Mouse (Mus musculus) neural tube, embryonic 11.5 days (tissue): Measurements from ENCODE around the gene Spire2. TPM values are rescaled to one million over a fixed set of nuclear protein-coding genes. Genes with fewer than 3 reads are reported as not detected.

Experiments
- ATAC-seq: fragments of 200-750 bp; cut with Nextera tagmentation; 2 replicates; pipeline ENCODE4 v1.8.0; 2017; ENCODE audit warnings: moderate number of reproducible peaks, mild to moderate bottlenecking, moderate TSS enrichment, moderate library complexity; ENCODE audit not compliant: insufficient read depth, low FRiP score, low TSS enrichment
- DNase-seq: peaks from one replicate; pipeline ENCODE4 v3.0.0-alpha.2; 2015; ENCODE audit warnings: low spot score
- H3K27ac ChIP-seq: fragments of 300-500 bp; sonication (generic); 2 replicates; pipeline ENCODE4 v1.5.1; 2014; ENCODE audit warnings: low read depth, mild to moderate bottlenecking, low read length
- H3K27me3 ChIP-seq: fragments of 300-500 bp; sonication (generic); 2 replicates; pipeline ENCODE4 v1.6.1; 2014; ENCODE audit warnings: mild to moderate bottlenecking, low read length, mixed read lengths; ENCODE audit not compliant: control insufficient read depth, insufficient read depth
- H3K36me3 ChIP-seq: fragments of 300-500 bp; sonication (generic); 2 replicates; pipeline ENCODE4 v1.6.1; 2014; ENCODE audit warnings: mild to moderate bottlenecking, low read length, moderate library complexity, mixed read lengths; ENCODE audit not compliant: control insufficient read depth, insufficient read depth
- H3K4me1 ChIP-seq: fragments of 300-500 bp; sonication (generic); 2 replicates; pipeline ENCODE4 v1.6.1; 2014; ENCODE audit warnings: low read length, mixed read lengths; ENCODE audit not compliant: control insufficient read depth, insufficient read depth
- H3K4me2 ChIP-seq: fragments of 300-500 bp; sonication (generic); 2 replicates; pipeline ENCODE4 v1.6.1; 2014; ENCODE audit warnings: low read depth, mild to moderate bottlenecking, moderate library complexity
- H3K4me3 ChIP-seq: fragments of 300-500 bp; sonication (generic); 2 replicates; pipeline ENCODE4 v1.5.1; 2014; ENCODE audit warnings: low read depth, low read length
- H3K9ac ChIP-seq: fragments of 300-500 bp; sonication (generic); 2 replicates; pipeline ENCODE4 v1.6.1; 2014; ENCODE audit warnings: mild to moderate bottlenecking, low read length
- H3K9me3 ChIP-seq: fragments of 300-500 bp; sonication (generic); 2 replicates; pipeline ENCODE4 v1.6.1; 2016; ENCODE audit warnings: low read length; ENCODE audit not compliant: control insufficient read depth
- WGBS: fragments of 180-500 bp; shearing (Covaris S2); extraction: QIAGEN DNeasy Blood & Tissue Kit; methylation state at CpG from one replicate; pipeline ENCODE4 v1.1.7; 2014; 5-methylcytosine and 5-hydroxymethylcytosine counted together
- polyA plus RNA-seq: library from polyadenylated mRNA; unstranded; fragments of >200 nt; fragmentation: Nextera tagmentation; extraction: Ambion mirVana; gene quantifications from 2 replicates; pipeline ENCODE4 v1.2.1, GENCODE M21; 2014

Spire2 gene
- polyA plus RNA-seq, 1 experiment from 2014 or later, result 17.3 TPM

DNA sequence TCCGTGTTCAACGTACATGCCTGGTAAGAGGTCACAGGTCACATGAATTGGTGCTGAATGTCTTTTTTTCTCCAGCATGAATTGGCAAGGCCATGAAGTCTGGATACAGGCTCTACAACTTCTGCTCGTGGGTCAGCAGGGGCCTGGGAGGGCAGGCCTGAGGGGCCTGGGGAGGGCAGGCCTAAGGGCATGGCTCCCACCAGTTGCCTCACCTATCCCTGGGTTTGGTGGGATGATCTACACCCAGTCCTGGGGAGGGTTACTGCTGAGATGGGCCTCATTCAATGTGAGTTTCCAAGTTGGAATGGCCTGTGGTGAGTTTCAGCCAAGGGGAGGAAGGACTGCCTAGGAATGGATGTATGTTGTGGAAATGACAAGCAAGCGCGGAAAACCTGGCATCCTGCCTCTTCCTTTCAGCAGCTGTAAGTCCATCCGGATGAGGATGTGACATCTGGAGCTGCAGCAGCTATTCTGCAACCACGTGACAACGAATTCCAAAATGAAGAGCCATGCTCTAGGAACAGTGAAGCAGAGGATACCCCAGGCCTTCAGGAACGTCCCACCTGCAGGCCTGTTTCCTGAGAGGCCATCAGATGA lies 70.3 kb downstream of the Spire2 start:
- 96% methylated on average over 9 of the region's 9 CpGs for WGBS

DNA sequence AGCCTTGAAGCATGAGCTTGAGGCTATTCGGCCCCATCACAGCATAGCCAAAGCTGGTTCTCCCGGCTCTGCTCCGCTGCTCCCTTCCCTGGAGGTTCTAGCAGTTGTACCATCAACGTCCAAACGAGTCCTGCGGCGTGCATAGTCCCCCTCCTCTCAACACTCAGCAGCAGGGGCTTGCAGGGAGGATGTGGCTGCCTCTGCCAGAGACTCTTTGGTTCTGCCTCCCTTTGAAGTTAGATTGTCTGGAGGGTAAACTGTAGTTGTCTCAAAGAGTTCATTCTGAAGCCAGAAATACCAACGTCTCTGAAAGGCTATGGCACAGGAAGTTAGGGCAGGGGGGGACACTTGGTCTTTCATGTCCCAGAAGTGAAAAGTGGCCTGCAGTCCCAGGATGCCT lies 72.0 kb downstream of the Spire2 start:
- no peak overlapping the region for H3K27ac ChIP-seq
- no peak overlapping the region for H3K9ac ChIP-seq
- no peak for ATAC-seq
- H3K27me3 ChIP-seq, result no peaks in the 10 kb centered on the region
- H3K4me1 ChIP-seq, result no peaks in the 10 kb centered on the region
- peaks cover 7% of the 10 kb centered on the region for H3K36me3 ChIP-seq
- H3K9me3 ChIP-seq, result no peaks in the 10 kb centered on the region
- no peak overlapping the region for H3K4me2 ChIP-seq
- no peak overlapping the region for H3K4me3 ChIP-seq
- DNase-seq, result no peak
- 41% methylated on average over 8 of the region's 8 CpGs for WGBS

More for the DNA sequence above, 70.3 kb downstream of the Spire2 start:
- no peak overlapping the region for H3K9ac ChIP-seq
- ATAC-seq (no peak), DNase-seq (no peak)
- H3K27ac ChIP-seq, result no peak overlapping the region
- no peak overlapping the region for H3K4me3 ChIP-seq
- H3K9me3 ChIP-seq, result no peaks in the 10 kb centered on the region
- H3K4me2 ChIP-seq, result no peak overlapping the region
- H3K36me3 ChIP-seq, result peaks cover 15% of the 10 kb centered on the region
- no peaks in the 10 kb centered on the region for H3K4me1 ChIP-seq
- no peaks in the 10 kb centered on the region for H3K27me3 ChIP-seq

DNA sequence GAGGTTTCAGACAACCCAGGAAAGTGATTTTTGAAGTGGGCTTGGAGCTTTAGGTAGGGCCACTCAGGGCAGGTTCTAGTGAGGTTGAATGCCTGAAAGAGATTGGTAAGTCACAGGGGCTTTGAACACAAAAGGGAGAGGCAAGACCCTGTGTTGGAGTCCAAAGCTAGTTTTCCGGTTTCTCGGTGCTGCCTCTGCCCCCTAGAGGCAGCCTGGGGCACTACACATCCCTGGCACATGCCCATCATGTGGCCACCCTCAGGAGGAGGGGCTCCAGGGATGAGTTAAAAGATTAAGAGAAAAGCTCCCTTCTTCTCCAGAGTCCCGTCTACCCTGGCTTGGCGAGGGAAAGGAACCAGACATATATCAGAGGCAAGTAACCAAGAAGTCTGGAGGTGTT lies 74.3 kb downstream of the Spire2 start, which contains the start of gene Mc1r:
Mc1r (plus strand) TSS at position 322 of the 400 bp plus-strand sequence.
- H3K36me3 ChIP-seq, result no peaks in the 10 kb centered on the region; the same call in 1 of the 2 replicates
- no peak within 1 kb of the TSS for H3K9ac ChIP-seq
- H3K4me1 ChIP-seq, result no peaks in the 10 kb centered on the region; the same call in 1 of the 2 replicates
- ATAC-seq (no peak), DNase-seq (peak; percentile 69)
- 10% methylated on average over 4 of the region's 4 CpGs for WGBS
- H3K4me2 ChIP-seq, result no peak within 1 kb of the TSS
- no peaks in the 10 kb centered on the region for H3K9me3 ChIP-seq
- 0 out of 2 replicates have a peak within 1 kb of the TSS, but pooled peaks have one; percentile 9 for H3K27ac ChIP-seq
- peaks cover 5% of the 10 kb centered on the region for H3K27me3 ChIP-seq
- no peak within 1 kb of the TSS for H3K4me3 ChIP-seq

DNA sequence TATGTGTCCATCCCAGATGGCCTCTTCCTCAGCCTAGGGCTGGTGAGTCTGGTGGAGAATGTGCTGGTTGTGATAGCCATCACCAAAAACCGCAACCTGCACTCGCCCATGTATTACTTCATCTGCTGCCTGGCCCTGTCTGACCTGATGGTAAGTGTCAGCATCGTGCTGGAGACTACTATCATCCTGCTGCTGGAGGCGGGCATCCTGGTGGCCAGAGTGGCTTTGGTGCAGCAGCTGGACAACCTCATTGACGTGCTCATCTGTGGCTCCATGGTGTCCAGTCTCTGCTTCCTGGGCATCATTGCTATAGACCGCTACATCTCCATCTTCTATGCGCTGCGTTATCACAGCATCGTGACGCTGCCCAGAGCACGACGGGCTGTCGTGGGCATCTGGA lies 75.1 kb downstream of the Spire2 start:
- Histone ChIP-seq H3K27ac (no peak overlapping the region), H3K36me3 (no peaks in the 10 kb centered on the region), H3K4me1 (no peaks in the 10 kb centered on the region; the same call in 1 of the 2 replicates), H3K27me3 (peaks cover 7% of the 10 kb centered on the region), H3K4me3 (no peak overlapping the region), H3K4me2 (no peak overlapping the region), H3K9me3 (no peaks in the 10 kb centered on the region), H3K9ac (no peak overlapping the region)
- ATAC-seq, result no peak
- DNase-seq, result no peak
- WGBS, result 92% methylated on average over 13 of the region's 13 CpGs

DNA sequence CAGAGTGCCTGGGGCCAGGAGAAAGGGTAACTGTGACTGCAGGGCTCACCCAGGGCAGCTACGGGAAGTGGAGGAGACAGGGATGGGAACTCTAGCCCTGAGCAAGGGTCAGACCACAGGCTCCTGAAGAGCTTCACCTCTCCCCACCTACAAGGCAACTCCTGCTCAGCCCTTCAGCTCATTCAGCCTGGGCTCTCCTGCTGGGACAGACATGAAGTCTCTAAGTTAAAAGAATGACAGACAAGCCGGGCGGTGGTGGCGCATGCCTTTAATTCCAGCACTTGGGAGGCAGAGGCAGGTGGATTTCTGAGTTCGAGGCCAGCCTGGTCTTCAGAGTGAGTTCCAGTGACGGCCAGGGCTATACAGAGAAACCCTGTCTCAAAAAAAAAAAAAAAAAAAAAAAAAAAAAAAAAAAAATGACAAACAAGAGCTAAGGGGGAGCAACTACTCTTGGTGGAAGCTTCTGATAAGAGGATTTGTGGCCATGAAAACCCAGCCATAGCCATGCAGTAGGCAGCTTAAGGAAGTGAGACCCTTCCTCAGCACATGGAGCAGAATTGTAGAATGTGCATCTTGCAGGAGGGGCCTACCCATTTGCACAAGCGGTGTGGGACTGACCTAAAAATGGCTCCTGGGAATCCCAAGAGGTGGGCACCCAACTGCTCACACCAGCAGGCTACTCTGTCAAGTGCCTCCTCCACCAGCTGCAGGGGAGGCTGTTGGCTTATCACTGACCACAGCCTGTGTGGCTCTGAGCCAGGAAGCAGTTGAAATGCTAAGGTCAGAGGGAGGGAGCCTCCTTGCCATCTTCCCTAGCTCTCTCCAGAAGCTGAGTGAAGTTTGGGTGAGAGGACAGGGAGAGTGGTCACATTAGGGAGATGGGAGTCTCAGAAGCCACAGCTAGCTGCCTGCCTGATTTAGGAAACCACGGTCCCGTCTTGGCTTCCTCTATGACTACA lies 76.4 kb downstream of the Spire2 start:
- Histone ChIP-seq H3K4me1 (no peaks in the 10 kb centered on the region; the same call in 1 of the 2 replicates), H3K27ac (no peak overlapping the region), H3K9ac (peak overlapping the region; percentile 91), H3K9me3 (no peaks in the 10 kb centered on the region), H3K36me3 (no peaks in the 10 kb centered on the region), H3K4me3 (no peak overlapping the region), H3K27me3 (peaks cover 7% of the 10 kb centered on the region), H3K4me2 (peak overlapping the region; percentile 44)
- ATAC-seq, result no peak
- no peak for DNase-seq
- 77% methylated on average over 9 of the region's 9 CpGs for WGBS

DNA sequence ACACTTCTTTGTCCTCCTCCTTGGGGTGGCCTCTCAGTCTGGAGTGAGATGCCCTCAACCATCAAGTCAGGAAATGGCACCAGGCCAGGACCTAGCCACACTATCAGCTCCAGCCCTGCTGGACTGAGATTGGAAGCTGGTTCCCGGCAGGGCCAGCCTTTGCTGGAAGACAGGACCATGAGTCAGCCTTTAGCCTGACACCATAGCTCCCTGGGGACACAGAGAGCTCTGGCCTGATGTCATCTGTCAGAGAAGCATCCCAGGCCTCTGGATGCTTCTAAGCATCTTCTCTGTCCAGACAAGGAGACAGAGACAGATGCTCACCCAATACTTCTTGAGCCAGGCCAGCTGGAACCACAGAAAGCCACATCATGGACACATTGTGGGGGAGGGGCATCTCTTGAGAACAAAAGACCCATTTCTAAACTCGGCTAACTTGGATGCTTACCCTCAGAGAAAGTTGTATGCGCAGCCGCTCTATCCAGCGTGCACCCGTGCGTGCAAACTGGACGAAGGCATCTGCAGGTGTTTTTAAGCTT lies 77.6 kb downstream of the Spire2 start:
- Histone ChIP-seq H3K27ac (peak overlapping the region; percentile 95), H3K9me3 (no peaks in the 10 kb centered on the region), H3K4me3 (peak overlapping the region; percentile 71), H3K27me3 (peaks cover 7% of the 10 kb centered on the region), H3K4me2 (peak overlapping the region; percentile 44), H3K4me1 (no peaks in the 10 kb centered on the region; the same call in 1 of the 2 replicates), H3K36me3 (no peaks in the 10 kb centered on the region), H3K9ac (peak overlapping the region; percentile 91)
- no peak for ATAC-seq
- peak; percentile 71 for DNase-seq
- WGBS, result 54% methylated on average over 8 of the region's 8 CpGs

DNA sequence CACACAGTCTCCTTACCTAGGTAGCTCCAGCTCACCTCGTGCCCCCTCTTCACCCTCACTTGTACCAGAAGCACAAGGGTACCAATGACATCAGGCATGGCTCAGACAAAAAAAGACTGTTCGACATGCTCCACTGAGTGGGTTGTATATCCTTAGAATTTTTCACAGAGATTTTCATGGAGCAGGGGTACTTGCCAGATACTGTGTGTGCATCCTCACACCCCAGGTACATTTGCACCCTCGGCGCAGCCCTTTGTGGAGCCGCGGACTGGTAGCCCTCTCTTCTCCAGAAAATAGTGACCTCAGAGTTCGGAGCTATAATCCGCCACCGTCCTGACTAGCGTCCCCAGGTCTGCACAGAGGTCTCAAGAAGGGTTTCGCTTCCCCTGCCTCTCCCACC lies 78.3 kb downstream of the Spire2 start:
- 6% methylated on average over 11 of the region's 11 CpGs for WGBS

DNA sequence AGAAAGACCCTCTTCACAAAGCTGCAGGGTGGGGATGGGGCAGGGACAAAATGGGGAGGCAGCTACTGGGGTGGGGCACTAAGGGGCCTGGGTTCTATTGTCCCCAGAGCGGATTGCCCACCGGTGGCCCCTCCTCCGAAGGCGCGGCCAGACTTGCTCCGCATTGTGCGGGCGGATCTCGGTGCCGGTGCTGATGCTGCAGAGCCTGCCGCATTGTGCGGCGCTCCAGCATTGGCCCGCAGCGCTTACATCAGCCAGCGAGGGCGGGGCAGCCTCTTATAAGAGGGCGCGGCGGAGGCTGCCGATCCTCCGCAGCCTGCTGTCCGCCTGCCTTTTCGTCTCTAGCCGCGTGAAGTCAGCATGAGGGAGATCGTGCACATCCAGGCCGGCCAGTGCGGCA lies 78.7 kb downstream of the Spire2 start, which contains the start of gene Tubb3:
Tubb3 (plus strand) TSS at position 179 of the 400 bp plus-strand sequence.
- no peaks in the 10 kb centered on the region for H3K36me3 ChIP-seq
- H3K4me2 ChIP-seq, result peak within 1 kb of the TSS; percentile 44
- H3K9ac ChIP-seq, result peak within 1 kb of the TSS; percentile 91
- H3K4me3 ChIP-seq, result peak within 1 kb of the TSS; percentile 71
- ATAC-seq (peak; percentile 85), DNase-seq (peak; percentile 93)
- H3K4me1 ChIP-seq, result no peaks in the 10 kb centered on the region; the same call in 1 of the 2 replicates
- H3K27me3 ChIP-seq, result peaks cover 7% of the 10 kb centered on the region
- under 1% methylated on average over 29 of the region's 29 CpGs for WGBS
- peak within 1 kb of the TSS; percentile 95 for H3K27ac ChIP-seq
- no peaks in the 10 kb centered on the region for H3K9me3 ChIP-seq

More for the DNA sequence above, 78.3 kb downstream of the Spire2 start:
- Histone ChIP-seq H3K9ac (peak overlapping the region; percentile 91), H3K4me3 (peak overlapping the region; percentile 71), H3K27me3 (peaks cover 7% of the 10 kb centered on the region), H3K27ac (peak overlapping the region; percentile 95), H3K4me1 (no peaks in the 10 kb centered on the region; the same call in 1 of the 2 replicates), H3K36me3 (no peaks in the 10 kb centered on the region), H3K4me2 (peak overlapping the region; percentile 44), H3K9me3 (no peaks in the 10 kb centered on the region)
- DNase-seq (peak; percentile 49), ATAC-seq (no peak)
